Mouse (Mus musculus) forebrain, embryonic 16.5 days (tissue): ENCODE data around the gene Gm28047. TPM values are rescaled to one million over a fixed set of nuclear protein-coding genes. Genes with fewer than 3 reads are reported as not detected.

Experiments used
- ATAC-seq: fragments of 200-750 bp; cut with Nextera tagmentation; 2 replicates; pipeline ENCODE4 v1.8.0; 2017; ENCODE audit warnings: mild to moderate bottlenecking, moderate library complexity
- H3K27ac ChIP-seq: fragments of 300-500 bp; sonication (generic); 2 replicates; pipeline ENCODE4 v1.5.1; 2014; ENCODE audit warnings: low read length, control low read depth
- H3K27me3 ChIP-seq: fragments of 300-500 bp; sonication (generic); replicated peaks from 2 replicates; pipeline ENCODE4 v1.6.1; 2014; ENCODE audit warnings: low read length; ENCODE audit not compliant: control insufficient read depth, insufficient read depth
- H3K36me3 ChIP-seq: fragments of 300-500 bp; sonication (generic); 2 replicates; pipeline ENCODE4 v1.6.1; 2014; ENCODE audit not compliant: control insufficient read depth, insufficient read depth
- H3K4me1 ChIP-seq: fragments of 300-500 bp; sonication (generic); replicated peaks from 2 replicates; pipeline ENCODE4 v1.6.1; 2014; ENCODE audit warnings: low read length; ENCODE audit not compliant: control insufficient read depth, insufficient read depth
- H3K4me2 ChIP-seq: fragments of 300-500 bp; sonication (generic); 2 replicates; pipeline ENCODE4 v1.6.1; 2014; ENCODE audit warnings: mild to moderate bottlenecking, low read length, control low read depth
- H3K4me3 ChIP-seq: fragments of 300-500 bp; sonication (generic); replicated peaks from 2 replicates; pipeline ENCODE4 v1.5.1; 2014; ENCODE audit warnings: mild to moderate bottlenecking, low read length, control low read depth
- H3K9ac ChIP-seq: fragments of 300-500 bp; sonication (generic); replicated peaks from 2 replicates; pipeline ENCODE4 v1.6.1; 2014; ENCODE audit warnings: low read depth, low read length, control low read depth
- H3K9me3 ChIP-seq: fragments of 300-500 bp; sonication (generic); 2 replicates; pipeline ENCODE4 v1.6.1; 2016; ENCODE audit warnings: low read length; ENCODE audit not compliant: control insufficient read depth
- WGBS: fragments of 180-500 bp; shearing (Covaris S2); extraction: QIAGEN DNeasy Blood & Tissue Kit; methylation state at CpG from one replicate; pipeline ENCODE4 v1.1.7; 2014; 5-methylcytosine and 5-hydroxymethylcytosine counted together
- polyA plus RNA-seq: library from polyadenylated mRNA; unstranded; fragments of >200 nt; fragmentation: Nextera tagmentation; extraction: Ambion mirVana; gene quantifications from 2 replicates; pipeline ENCODE4 v1.2.1, GENCODE M21; 2015

Gene Gm28047
- polyA plus RNA-seq, 1 experiment from 2014 or later = not detected

GRCm38 (mm10) chr15:102572081-102572480 is 52.8 kb downstream of the Gm28047 start:
- no peak for ATAC-seq
- 80% methylated on average over 3 of the region's 3 CpGs for WGBS
- Histone ChIP-seq H3K27me3 (no peaks in the 10 kb centered on the region), H3K9ac (no peak overlapping the region), H3K27ac (peak overlapping the region; percentile 27; the same call in 1 of the 2 replicates), H3K4me1 (0 out of 2 replicates have a peak, but pooled peaks cover under 1% of the 10 kb centered on the region), H3K9me3 (no peaks in the 10 kb centered on the region), H3K4me3 (no peak overlapping the region), H3K4me2 (no peak overlapping the region), H3K36me3 (no peaks in the 10 kb centered on the region)

GRCm38 (mm10) chr15:102567849-102568248 is 57.0 kb downstream of the Gm28047 start:
- Histone ChIP-seq H3K27ac (no peak overlapping the region), H3K27me3 (no peaks in the 10 kb centered on the region), H3K9ac (no peak overlapping the region), H3K36me3 (no peaks in the 10 kb centered on the region), H3K4me3 (no peak overlapping the region), H3K4me1 (no peaks in the 10 kb centered on the region), H3K4me2 (no peak overlapping the region), H3K9me3 (no peaks in the 10 kb centered on the region)
- 93% methylated on average over 2 of the region's 2 CpGs for WGBS
- no peak for ATAC-seq

GRCm38 (mm10) chr15:102563681-102564080 is 61.2 kb downstream of the Gm28047 start:
- H3K27ac ChIP-seq = no peak overlapping the region
- H3K36me3 ChIP-seq = 0 out of 2 replicates have a peak, but pooled peaks cover 2% of the 10 kb centered on the region
- H3K4me3 ChIP-seq = no peak overlapping the region
- H3K9ac ChIP-seq = no peak overlapping the region
- no peak overlapping the region for H3K4me2 ChIP-seq
- 52% methylated on average over 5 of the region's 5 CpGs for WGBS
- H3K4me1 ChIP-seq = no peaks in the 10 kb centered on the region
- ATAC-seq = no peak
- H3K27me3 ChIP-seq = no peaks in the 10 kb centered on the region
- H3K9me3 ChIP-seq = no peaks in the 10 kb centered on the region

- H3K9ac ChIP-seq = no peak overlapping the region
- no peak overlapping the region for H3K4me2 ChIP-seq
- no peaks in the 10 kb centered on the region for H3K27me3 ChIP-seq
- no peak for ATAC-seq
- no peaks in the 10 kb centered on the region for H3K4me1 ChIP-seq
- H3K4me3 ChIP-seq = no peak overlapping the region
- WGBS = 79% methylated on average over 3 of the region's 3 CpGs
- H3K9me3 ChIP-seq = no peaks in the 10 kb centered on the region
- H3K27ac ChIP-seq = no peak overlapping the region; the same call in 1 of the 2 replicates
- 0 out of 2 replicates have a peak, but pooled peaks cover 2% of the 10 kb centered on the region for H3K36me3 ChIP-seq
Observed at GRCm38 (mm10) chr15:102563061-102563460, 61.8 kb downstream of the Gm28047 start.

- H3K9ac ChIP-seq = no peak overlapping the region
- H3K27ac ChIP-seq = peak overlapping the region; percentile 20; the same call in 1 of the 2 replicates
- WGBS = 93% methylated on average over 1 of the region's 1 CpGs
- H3K27me3 ChIP-seq = no peaks in the 10 kb centered on the region
- H3K4me2 ChIP-seq = no peak overlapping the region
- H3K36me3 ChIP-seq = 0 out of 2 replicates have a peak, but pooled peaks cover 2% of the 10 kb centered on the region
- 0 out of 2 replicates have a peak, but pooled peaks cover 3% of the 10 kb centered on the region for H3K4me1 ChIP-seq
- H3K9me3 ChIP-seq = no peaks in the 10 kb centered on the region
- no peak overlapping the region for H3K4me3 ChIP-seq
- no peak for ATAC-seq
Observed at GRCm38 (mm10) chr15:102562491-102562890, 62.4 kb downstream of the Gm28047 start.

GRCm38 (mm10) chr15:102557580-102557979 is 67.3 kb downstream of the Gm28047 start:
- peak overlapping the region; percentile 12; the same call in 1 of the 2 replicates for H3K27ac ChIP-seq
- H3K4me2 ChIP-seq = no peak overlapping the region
- no peaks in the 10 kb centered on the region for H3K27me3 ChIP-seq
- H3K9me3 ChIP-seq = no peaks in the 10 kb centered on the region
- ATAC-seq = no peak
- 0 out of 2 replicates have a peak, but pooled peaks cover 3% of the 10 kb centered on the region for H3K4me1 ChIP-seq
- H3K4me3 ChIP-seq = no peak overlapping the region
- no peak overlapping the region; the same call in 1 of the 2 replicates for H3K9ac ChIP-seq
- peaks cover 17% of the 10 kb centered on the region for H3K36me3 ChIP-seq

- no peak for ATAC-seq
- no peak overlapping the region for H3K4me2 ChIP-seq
- H3K4me3 ChIP-seq = no peak overlapping the region
- H3K27me3 ChIP-seq = no peaks in the 10 kb centered on the region
- H3K27ac ChIP-seq = no peak overlapping the region
- 98% methylated on average over 1 of the region's 1 CpGs for WGBS
- H3K4me1 ChIP-seq = 0 out of 2 replicates have a peak, but pooled peaks cover 3% of the 10 kb centered on the region
- no peaks in the 10 kb centered on the region for H3K9me3 ChIP-seq
- no peak overlapping the region for H3K9ac ChIP-seq
- peaks cover 20% of the 10 kb centered on the region for H3K36me3 ChIP-seq
Observed at GRCm38 (mm10) chr15:102555581-102555980, 69.3 kb downstream of the Gm28047 start.

GRCm38 (mm10) chr15:102552599-102552998 is 72.3 kb downstream of the Gm28047 start:
- no peak for ATAC-seq
- Histone ChIP-seq H3K9ac (no peak overlapping the region), H3K4me2 (no peak overlapping the region), H3K36me3 (peaks cover 20% of the 10 kb centered on the region), H3K4me3 (no peak overlapping the region), H3K27ac (no peak overlapping the region), H3K27me3 (no peaks in the 10 kb centered on the region), H3K9me3 (no peaks in the 10 kb centered on the region), H3K4me1 (no peaks in the 10 kb centered on the region)
- 95% methylated on average over 5 of the region's 5 CpGs for WGBS

GRCm38 (mm10) chr15:102547478-102547877 is 77.4 kb downstream of the Gm28047 start:
- no peaks in the 10 kb centered on the region for H3K27me3 ChIP-seq
- peak overlapping the region; percentile 88 for H3K27ac ChIP-seq
- peak; percentile 65 for ATAC-seq
- no peak overlapping the region for H3K4me2 ChIP-seq
- H3K4me3 ChIP-seq = no peak overlapping the region
- peaks cover 8% of the 10 kb centered on the region; the same call in 1 of the 2 replicates for H3K36me3 ChIP-seq
- H3K9me3 ChIP-seq = no peaks in the 10 kb centered on the region
- H3K9ac ChIP-seq = no peak overlapping the region
- 65% methylated on average over 3 of the region's 3 CpGs for WGBS
- peaks cover 9% of the 10 kb centered on the region for H3K4me1 ChIP-seq
